Mouse (Mus musculus) adrenal gland, postnatal 36 days (tissue): ENCODE measurements around the gene Zfpl1. TPM values are rescaled to one million over a fixed set of nuclear protein-coding genes. Genes with fewer than 3 reads are reported as not detected.

Source experiments
- microRNA-seq: library from miRNA; unstranded; fragments of <30 nt; microRNA quantifications from one replicate; pipeline ENCODE4 v1.2.0, GENCODE M21; 2021
- total RNA-seq, 2 experiments: library from RNA; stranded (reverse); gene quantifications; 2 replicates each; pipeline ENCODE4 v1.2.3; 2021

Zfpl1 gene
- total RNA-seq, 2 experiments from 2014 or later: 34.2 to 37.4 TPM

Small RNA genes within 50 kb of the gene (microRNA-seq; reads per million reads assigned to microRNA genes)
- gene Mir6988: 1.2 reads per million

Other genes with a start within 250 kb of the Zfpl1 start
- gene Frmd8, start 209.7 kb downstream of the Zfpl1 start, total RNA-seq: 10 to 100 TPM; 35.5 to 52.6 TPM
- 10 to 100 TPM in 1 of 2 experiments, 1 to 10 TPM in 1; 9.4 to 33.2 TPM for gene Slc25a45, start 207.1 kb downstream of the Zfpl1 start, total RNA-seq
- gene Tigd3, start 190.8 kb downstream of the Zfpl1 start, total RNA-seq: 1 to 10 TPM in 1 of 2 experiments, under 1 TPM in 1; 0.92 to 1.4 TPM
- 100 to 1,000 TPM in 1 of 2 experiments, 10 to 100 TPM in 1; 89.6 to 120 TPM for gene Dpf2, start 171.9 kb downstream of the Zfpl1 start, total RNA-seq
- gene Cdc42ep2, start 160.1 kb downstream of the Zfpl1 start, total RNA-seq: 1 to 10 TPM; 6.0 to 6.2 TPM
- 10 to 100 TPM; 22.9 to 23.7 TPM for gene Pola2, start 120.8 kb downstream of the Zfpl1 start, total RNA-seq
- not detected for gene Slc22a20, start 98.8 kb downstream of the Zfpl1 start, total RNA-seq
- gene Capn1, start 69.1 kb downstream of the Zfpl1 start, total RNA-seq: 10 to 100 TPM; 27.9 to 35.6 TPM
- gene Syvn1, start 38.4 kb downstream of the Zfpl1 start, total RNA-seq: 10 to 100 TPM; 57.5 to 61.2 TPM
- gene Mrpl49, start 27.2 kb downstream of the Zfpl1 start, total RNA-seq: 10 to 100 TPM; 58.2 to 58.6 TPM
- gene Fau, start 27.1 kb downstream of the Zfpl1 start, total RNA-seq: 1,000 to 10,000 TPM; 1,081 to 1,082 TPM
- gene Znhit2, start 23.8 kb downstream of the Zfpl1 start, total RNA-seq: 10 to 100 TPM; 29.7 to 34.8 TPM
- 10 to 100 TPM; 22.9 to 42.0 TPM for gene Tm7sf2, start 16.6 kb downstream of the Zfpl1 start, total RNA-seq
- gene Vps51, start 7.7 kb downstream of the Zfpl1 start, total RNA-seq: 10 to 100 TPM; 51.9 to 59.8 TPM
- not detected for gene Tmem262, start 4.9 kb downstream of the Zfpl1 start, total RNA-seq
- gene Gm28374, start 2.7 kb downstream of the Zfpl1 start, total RNA-seq: under 1 TPM in 1 of 2 experiments, not detected in 1; 0.83 TPM
- gene Cdca5, start within 50 bp of the Zfpl1 start, total RNA-seq: 1 to 10 TPM; 1.8 to 2.2 TPM
- not detected for gene AC131692.1, start 9.5 kb upstream of the Zfpl1 start, total RNA-seq
- under 1 TPM in 1 of 2 experiments, not detected in 1; 0.10 TPM for gene Naaladl1, start 20.8 kb upstream of the Zfpl1 start, total RNA-seq
- gene Sac3d1, start 33.7 kb upstream of the Zfpl1 start, total RNA-seq: 10 to 100 TPM; 15.4 to 17.7 TPM
- gene Snx15, start 43.3 kb upstream of the Zfpl1 start, total RNA-seq: 10 to 100 TPM; 29.0 to 29.2 TPM
- 1 to 10 TPM; 1.2 to 2.0 TPM for gene Batf2, start 56.0 kb upstream of the Zfpl1 start, total RNA-seq
- 10 to 100 TPM; 80.5 to 81.7 TPM for gene Arl2, start 56.6 kb upstream of the Zfpl1 start, total RNA-seq
- gene Majin, start 99.4 kb upstream of the Zfpl1 start, total RNA-seq: 1 to 10 TPM; 1.7 TPM
- 10 to 100 TPM; 25.5 to 27.9 TPM for gene Gpha2, start 141.4 kb upstream of the Zfpl1 start, total RNA-seq
- 100 to 1,000 TPM in 1 of 2 experiments, 10 to 100 TPM in 1; 83.5 to 129 TPM for gene Ppp2r5b, start 150.9 kb upstream of the Zfpl1 start, total RNA-seq
- gene Atg2a, start 156.7 kb upstream of the Zfpl1 start, total RNA-seq: 10 to 100 TPM; 30.7 to 33.3 TPM
- gene Ehd1, start 191.8 kb upstream of the Zfpl1 start, total RNA-seq: 100 to 1,000 TPM; 119 to 188 TPM
- 10 to 100 TPM; 22.6 to 23.5 TPM for gene Cdc42bpg, start 221.5 kb upstream of the Zfpl1 start, total RNA-seq